Mouse (Mus musculus) embryo, embryonic 11 days (tissue): ENCODE measurements around the gene Serpinb7.

Source experiments
- DNase-seq: peaks from one replicate; pipeline ENCODE4 v3.0.0-alpha.2; 2015

Gene Serpinb7

GRCm38 (mm10) chr1:107399355-107399754 is at the start of gene Serpinb7:
TSS of gene Serpinb7 (plus strand) at chr1:107399655.
- DNase-seq = no peak

- no peak for DNase-seq
Measured at GRCm38 (mm10) chr1:107350392-107350791, 49.1 kb upstream of the Serpinb7 start.

DNA sequence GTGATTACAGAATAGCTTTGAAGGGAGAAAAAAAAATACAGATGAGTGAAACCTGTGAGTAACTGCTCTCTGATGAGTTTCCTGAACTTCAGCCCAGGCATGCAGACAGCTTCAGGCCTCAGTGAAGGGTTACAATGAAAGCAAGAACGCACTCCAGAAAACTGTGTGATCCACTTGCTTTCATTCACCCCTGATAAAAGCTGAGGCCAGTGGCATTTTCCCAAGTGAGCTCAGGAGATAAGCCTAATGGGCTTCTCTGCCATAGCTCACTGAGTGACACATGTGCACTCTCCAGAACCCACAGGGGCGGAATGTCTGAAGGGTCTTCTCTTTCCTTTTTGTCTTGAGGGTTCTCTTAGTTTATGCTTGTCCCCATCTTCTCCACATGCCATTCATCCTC is 48.3 kb upstream of the Serpinb7 start:
- DNase-seq = no peak

GRCm38 (mm10) chr1:107353046-107353445 is 46.4 kb upstream of the Serpinb7 start:
- peak; percentile 4 for DNase-seq

DNA sequence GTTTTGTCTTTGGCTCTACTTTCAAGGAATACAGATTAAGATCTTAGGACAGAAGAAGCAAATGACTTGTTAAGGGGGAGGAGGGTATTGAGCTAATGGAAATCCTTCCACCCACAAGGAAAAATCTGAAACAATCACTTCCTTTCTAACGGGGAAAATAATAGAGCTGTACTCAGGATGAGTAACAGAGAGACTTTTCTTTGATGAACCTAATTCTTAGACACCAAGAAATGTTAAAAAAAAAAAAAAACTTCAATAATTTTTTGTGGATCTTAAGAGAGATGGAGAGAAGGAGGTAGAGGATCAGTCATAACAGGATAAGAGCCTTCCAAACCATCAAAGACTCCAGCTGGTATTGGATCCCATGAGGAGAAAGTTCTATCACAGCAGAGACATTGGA is 38.6 kb upstream of the Serpinb7 start, which contains the start of gene Serpinb11:
Serpinb11 (plus strand) TSS at position 301 of the 400 bp plus-strand sequence.
- DNase-seq = no peak

- no peak for DNase-seq
Measured at GRCm38 (mm10) chr1:107365973-107366372, 33.5 kb upstream of the Serpinb7 start.

DNA sequence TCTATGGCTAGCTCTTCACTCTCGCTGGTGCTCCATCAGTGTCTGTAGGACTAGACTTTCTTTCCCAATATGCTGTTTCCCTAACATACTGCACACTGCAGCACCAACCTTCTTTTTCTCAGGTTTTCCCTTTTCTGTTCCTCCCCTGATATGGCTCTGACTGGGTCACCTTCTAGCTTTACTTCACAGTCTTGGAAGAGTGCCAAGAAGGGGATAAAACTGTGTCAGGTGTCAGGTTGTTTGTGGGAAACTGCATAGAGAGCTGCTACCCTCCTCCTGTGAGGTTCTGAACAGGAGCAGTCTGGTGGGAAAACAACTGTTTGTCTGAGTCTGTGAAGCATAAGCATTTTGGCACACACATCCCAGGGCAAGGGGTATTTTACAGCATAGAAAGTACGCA is 30.5 kb upstream of the Serpinb7 start:
- no peak for DNase-seq

DNA sequence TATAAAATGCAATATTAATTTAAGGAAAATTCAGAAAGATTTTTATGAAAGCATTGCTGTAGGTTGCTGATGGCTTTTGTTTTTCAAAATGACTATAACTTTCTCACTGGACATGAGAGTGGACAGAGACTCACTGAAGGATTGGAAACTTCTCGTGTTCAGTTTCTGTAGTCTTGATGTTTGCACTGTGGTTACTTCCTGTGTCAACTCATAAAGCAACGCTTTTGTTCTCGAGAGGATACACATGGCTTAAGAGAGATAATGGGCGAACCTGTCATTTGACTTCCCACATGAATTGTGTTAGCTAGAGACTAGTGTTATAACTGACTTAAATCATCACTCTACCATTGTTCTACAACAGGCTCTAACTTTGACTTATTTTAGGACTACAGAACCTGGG is 22.5 kb upstream of the Serpinb7 start:
- no peak for DNase-seq

GRCm38 (mm10) chr1:107378368-107378767 is 21.1 kb upstream of the Serpinb7 start:
- DNase-seq = no peak

- DNase-seq = no peak
Measured at GRCm38 (mm10) chr1:107381491-107381890, 18.0 kb upstream of the Serpinb7 start.

GRCm38 (mm10) chr1:107382404-107382803 is 17.1 kb upstream of the Serpinb7 start:
- DNase-seq = no peak

DNA sequence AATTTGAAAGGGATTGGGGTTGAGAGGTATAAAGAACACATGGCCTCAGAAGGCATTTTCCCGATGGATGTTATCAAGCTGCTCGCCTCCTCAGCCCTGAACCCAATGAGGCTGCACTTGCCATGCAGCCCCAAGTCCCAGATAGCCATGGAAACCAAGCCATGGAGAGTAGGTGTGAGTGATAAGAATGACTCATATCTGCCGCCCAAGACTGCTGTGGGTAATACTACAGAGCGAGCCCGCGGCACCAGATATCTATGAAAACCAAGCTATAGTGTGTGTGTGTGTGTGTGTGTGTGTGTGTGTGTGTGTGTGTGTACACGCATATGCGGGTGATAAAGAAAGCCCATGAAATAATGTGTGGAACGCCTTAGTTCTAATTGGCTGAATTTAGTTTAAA is 14.9 kb upstream of the Serpinb7 start:
- DNase-seq = no peak

GRCm38 (mm10) chr1:107389753-107390152 is 9.7 kb upstream of the Serpinb7 start:
- DNase-seq = no peak

- no peak for DNase-seq
Measured at GRCm38 (mm10) chr1:107397481-107397880, 2.0 kb upstream of the Serpinb7 start.

GRCm38 (mm10) chr1:107402082-107402481 is 2.6 kb downstream of the Serpinb7 start:
- DNase-seq = no peak

- DNase-seq = no peak
Measured at GRCm38 (mm10) chr1:107414650-107415049, 15.2 kb downstream of the Serpinb7 start.

DNA sequence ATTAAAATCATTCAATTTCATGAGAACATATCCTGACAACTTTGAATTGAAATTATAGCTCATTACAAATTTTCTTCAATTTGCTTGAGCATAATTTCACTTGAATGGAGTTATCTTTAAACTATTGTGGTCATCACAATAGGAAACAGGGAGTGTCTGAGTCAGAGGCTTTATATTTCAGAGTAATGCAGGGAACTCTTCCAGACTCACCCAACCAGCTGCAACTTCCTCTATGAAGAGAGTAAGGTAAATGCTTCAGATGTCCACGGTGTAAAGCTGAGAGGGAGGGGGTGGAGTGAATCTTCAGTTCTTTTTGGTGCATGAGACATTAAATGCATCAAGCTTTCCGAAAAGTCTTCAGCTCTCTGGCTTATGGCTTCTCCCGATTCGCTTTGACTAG is 23.0 kb downstream of the Serpinb7 start:
- DNase-seq = no peak

DNA sequence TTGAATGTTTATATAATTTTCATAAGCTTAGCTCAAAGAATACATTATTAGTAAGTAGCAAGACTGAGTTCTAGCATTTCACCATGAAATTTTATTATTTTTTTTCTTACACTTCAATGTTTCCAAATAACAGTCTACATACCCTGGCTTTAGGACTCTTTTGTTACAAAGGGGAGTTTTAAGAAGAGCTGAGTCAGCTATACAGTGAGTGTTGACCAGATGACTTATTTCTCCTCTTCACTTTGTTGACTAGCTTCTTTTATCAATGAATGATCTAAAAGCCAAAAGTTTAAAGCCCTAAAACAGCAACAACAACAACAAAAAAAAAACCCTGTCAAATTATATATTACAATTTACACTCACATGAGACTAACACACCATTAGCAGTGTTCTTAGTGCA is 31.8 kb downstream of the Serpinb7 start:
- no peak for DNase-seq

- DNase-seq = no peak
Measured at GRCm38 (mm10) chr1:107435528-107435927, 36.1 kb downstream of the Serpinb7 start.

DNA sequence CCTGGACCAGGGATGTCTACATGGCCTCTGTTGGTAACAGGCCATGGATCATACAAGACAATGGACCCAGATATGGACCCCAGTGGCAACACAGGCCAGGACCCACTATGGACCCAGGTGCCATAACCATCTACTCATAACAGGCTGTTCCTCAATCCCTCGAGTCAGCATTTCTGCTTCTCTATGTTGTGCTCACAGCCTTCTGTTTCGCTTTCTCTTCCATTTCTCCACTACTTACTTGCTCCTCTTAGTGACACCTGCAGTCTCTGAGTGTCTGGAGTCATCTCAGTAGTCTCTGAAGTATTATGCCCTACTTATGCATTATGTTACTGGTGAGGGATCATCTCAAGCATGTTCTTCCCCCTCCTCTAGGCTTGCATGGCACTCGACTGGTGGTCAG is 40.0 kb downstream of the Serpinb7 start:
- no peak for DNase-seq

DNA sequence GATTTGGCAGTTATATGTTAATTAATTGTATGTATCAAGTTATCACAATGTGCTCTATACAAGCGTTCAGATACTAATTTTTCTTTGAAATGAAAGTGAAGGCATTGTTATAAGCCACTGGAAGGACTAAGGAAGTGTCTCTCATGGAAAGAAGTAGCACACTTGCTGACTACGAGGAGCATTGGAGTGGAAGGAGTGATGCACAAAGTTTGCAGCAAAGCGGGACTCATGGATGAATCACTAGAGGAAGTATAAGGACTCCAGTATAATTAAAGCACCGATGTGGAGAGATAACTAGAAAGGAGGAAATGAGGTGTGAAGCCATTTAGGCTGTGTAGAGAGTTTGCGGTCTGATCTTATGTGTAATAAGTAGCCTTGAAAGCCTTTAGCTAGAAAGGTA is 45.9 kb downstream of the Serpinb7 start:
- DNase-seq = no peak

DNA sequence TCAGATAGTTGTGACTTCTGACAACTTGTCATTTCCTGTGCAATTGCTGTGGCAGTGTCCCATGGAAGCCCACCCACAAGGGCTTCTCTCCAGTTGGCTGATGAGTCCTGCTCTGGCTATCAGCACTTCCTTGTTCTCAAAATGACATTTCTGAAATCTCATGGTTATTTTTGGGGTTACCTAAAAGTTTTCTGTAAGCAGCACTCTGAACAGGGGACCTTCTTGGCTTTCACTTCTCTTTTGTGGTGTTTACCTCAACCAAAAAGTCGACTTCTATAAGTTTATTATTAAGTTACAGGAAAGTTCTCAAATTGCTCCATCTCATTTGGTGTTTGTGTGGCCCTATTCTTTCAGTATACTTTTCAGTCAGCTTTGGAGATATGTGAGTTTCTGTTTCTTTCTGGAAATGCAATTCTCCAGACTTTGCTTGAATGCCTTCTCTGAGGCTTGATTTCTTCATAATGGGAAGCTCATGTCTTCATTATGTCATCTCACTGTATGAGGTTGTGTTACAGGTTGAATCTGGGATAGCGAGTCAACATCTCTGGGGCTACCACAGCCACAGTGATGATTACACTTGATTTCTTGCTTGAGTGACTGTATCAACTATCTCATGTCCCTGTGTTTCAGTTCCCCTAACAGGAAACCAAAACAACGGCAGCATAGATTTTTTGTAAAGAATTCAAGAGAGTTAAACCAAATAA is 47.9 kb downstream of the Serpinb7 start:
- no peak for DNase-seq

DNA sequence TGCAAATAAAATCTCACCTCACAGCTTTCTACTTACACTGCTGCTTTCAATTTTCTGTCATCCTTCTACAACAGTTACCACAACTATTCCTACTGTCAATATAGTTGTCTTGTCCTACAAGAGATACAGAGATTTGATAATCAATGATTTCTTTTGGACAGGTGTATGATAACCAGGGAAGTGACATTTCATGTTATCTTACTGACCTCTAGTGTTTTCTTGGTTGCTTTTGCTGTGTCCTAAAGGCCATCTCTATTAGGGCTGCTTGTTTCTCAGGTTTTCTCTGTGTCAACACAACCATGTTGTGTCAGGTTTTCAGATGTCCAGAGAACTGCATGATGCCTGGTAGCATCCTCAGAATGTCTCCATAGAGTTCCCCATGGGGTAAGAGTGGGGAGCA is 80.5 kb downstream of the Serpinb7 start:
- DNase-seq = no peak

GRCm38 (mm10) chr1:107481452-107481851 is 82.0 kb downstream of the Serpinb7 start:
- peak; percentile 73 for DNase-seq

DNA sequence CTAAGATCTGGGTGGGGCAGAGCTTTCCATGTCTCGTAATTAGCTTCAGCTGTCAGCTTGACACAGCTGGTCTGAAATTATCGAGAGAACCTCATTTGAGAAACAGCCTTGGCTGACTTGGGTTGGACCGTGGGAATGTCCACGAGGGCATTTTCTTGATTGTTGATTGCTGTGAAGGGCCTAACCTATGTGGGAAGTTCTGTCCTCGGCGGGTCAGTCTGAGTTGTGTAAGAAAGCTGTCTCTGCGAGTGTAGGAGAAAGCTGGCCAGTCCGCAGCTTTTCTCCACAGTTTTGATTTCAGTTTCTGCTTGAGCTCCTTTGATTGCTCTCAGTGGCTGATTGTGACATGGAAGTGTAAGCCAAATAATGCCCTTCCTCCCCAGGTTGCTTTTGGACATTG is 90.1 kb downstream of the Serpinb7 start:
- DNase-seq = peak; percentile 1
